In the genomic region with DNA sequence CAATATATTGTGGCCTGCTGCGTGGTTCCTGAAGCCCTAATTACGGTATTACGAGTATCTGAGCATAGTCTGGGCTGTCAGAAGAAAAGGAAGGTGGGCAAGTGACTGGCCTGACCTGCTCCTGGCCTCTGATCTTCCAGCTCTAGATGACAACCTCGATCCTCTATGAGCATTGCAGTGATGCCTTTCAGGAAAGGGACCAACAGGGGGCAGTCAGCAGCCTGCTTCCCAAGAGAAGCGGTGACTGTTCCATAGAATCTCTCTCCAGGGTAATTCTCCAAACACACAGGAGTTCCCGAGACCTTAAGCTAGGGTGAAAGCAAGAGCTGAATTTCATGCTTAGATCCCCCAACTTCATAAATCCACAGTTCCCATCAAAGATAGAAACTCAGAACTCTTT, we compare ENCODE assay signal across 31 mouse cellular contexts. TPM values are rescaled to one million over a fixed set of nuclear protein-coding genes. Genes with fewer than 3 reads are reported as not detected.
DNase-seq lines count a peak whose midpoint lies in the region; ATAC-seq and TF ChIP-seq lines count a peak whose summit lies in the region.
"Had no signal": no experiment of that assay in that cellular context is flagged by ENCODE, and none has a peak within 500 bp of the region (broad histone marks: within the 10 kb centered on the region; RNA-seq: fewer than 3 reads in every experiment).

No protein-coding gene starts in this region.

- no peak for DNase-seq in heart, adult 2 months
- DNase-seq in liver, postnatal 0 days: no peak
- DNase-seq in stomach, postnatal 0 days (ENCODE audit: low spot score): no peak
- no peak for DNase-seq in thymus, postnatal 10 days (ENCODE audit: low spot score in 2 of 2)
- DNase-seq: adrenal gland, postnatal 14 days; B cell, adult 2 months; cerebellum, adult 8-10 months; gastrocnemius, postnatal 10 days; kidney, adult 8-10 months; kidney, postnatal 36 days; layer of hippocampus, adult 9-11 months; lung, postnatal 36 days; midbrain, embryonic 14.5 days; retina, postnatal 1 day; right cerebral cortex, postnatal 25 days; spleen, adult 18-20 months; thymus, postnatal 14 days had no signal

- H3K4me3 ChIP-seq in heart, adult 2 months: no peak overlapping the region
- H3K4me3 ChIP-seq in heart, embryonic 11.5 days (ENCODE audit: low read depth, low read length): no peak overlapping the region
- H3K4me3 ChIP-seq in liver, postnatal 0 days (ENCODE audit: low read depth, low read length): no peak overlapping the region
- H3K4me3 ChIP-seq in liver, embryonic 12.5 days: no peak overlapping the region
- no peak overlapping the region for H3K4me3 ChIP-seq in ES-Bruce4 (ENCODE audit: low read depth, low read length)
- no peak overlapping the region for H3K4me3 ChIP-seq in stomach, postnatal 0 days (ENCODE audit: low read depth, low read length)
- H3K4me3 ChIP-seq: heart, embryonic 13.5 days; hindbrain, embryonic 12.5 days; left cerebral cortex, adult 2 months; megakaryocyte, embryonic 14.5 days; neural tube, embryonic 13.5 days had no signal

- H3K4me2 ChIP-seq in heart, embryonic 11.5 days: no peak overlapping the region
- no peak overlapping the region for H3K4me2 ChIP-seq in liver, postnatal 0 days (ENCODE audit: low read depth, low read length)
- no peak overlapping the region for H3K4me2 ChIP-seq in liver, embryonic 12.5 days
- H3K4me2 ChIP-seq in stomach, postnatal 0 days (replicated peaks; ENCODE audit: low read depth): no peak overlapping the region
- H3K4me2 ChIP-seq: heart, embryonic 13.5 days; hindbrain, embryonic 12.5 days; neural tube, embryonic 13.5 days had no signal

- no peaks in the 10 kb centered on the region for H3K36me3 ChIP-seq in heart, adult 2 months (ENCODE audit: control insufficient read depth, insufficient read depth, low read length)
- H3K36me3 ChIP-seq in heart, embryonic 11.5 days (ENCODE audit: control insufficient read depth, insufficient read depth, low read length): no peaks in the 10 kb centered on the region
- no peaks in the 10 kb centered on the region for H3K36me3 ChIP-seq in liver, postnatal 0 days (replicated peaks; ENCODE audit: insufficient read depth, low read length)
- H3K36me3 ChIP-seq in liver, embryonic 12.5 days: no peaks in the 10 kb centered on the region
- no peaks in the 10 kb centered on the region for H3K36me3 ChIP-seq in ES-Bruce4 (ENCODE audit: control insufficient read depth, insufficient read depth, low read length, poor library complexity, severe bottlenecking)
- no peaks in the 10 kb centered on the region for H3K36me3 ChIP-seq in stomach, postnatal 0 days (ENCODE audit: control insufficient read depth, insufficient read depth, low read length)
- H3K36me3 ChIP-seq: heart, embryonic 13.5 days; hindbrain, embryonic 12.5 days; neural tube, embryonic 13.5 days had no signal

- H3K9me3 ChIP-seq in heart, embryonic 11.5 days (replicated peaks; ENCODE audit: control insufficient read depth, low read length): no peaks in the 10 kb centered on the region
- no peaks in the 10 kb centered on the region for H3K9me3 ChIP-seq in liver, postnatal 0 days (ENCODE audit: low read length)
- H3K9me3 ChIP-seq in liver, embryonic 12.5 days (replicated peaks): no peaks in the 10 kb centered on the region
- H3K9me3 ChIP-seq in ES-Bruce4 (replicated peaks; ENCODE audit: control insufficient read depth, insufficient read depth, low read length, poor library complexity, severe bottlenecking): no peaks in the 10 kb centered on the region
- H3K9me3 ChIP-seq in stomach, postnatal 0 days (ENCODE audit: control insufficient read depth, low read length): no peaks in the 10 kb centered on the region
- H3K9me3 ChIP-seq: heart, embryonic 13.5 days; hindbrain, embryonic 12.5 days; neural tube, embryonic 13.5 days had no signal

- no peak overlapping the region for H3K9ac ChIP-seq in heart, adult 2 months (ENCODE audit: low read depth, low read length)
- H3K9ac ChIP-seq in heart, embryonic 11.5 days (ENCODE audit: low read depth, low read length): no peak overlapping the region
- no peak overlapping the region for H3K9ac ChIP-seq in liver, postnatal 0 days (replicated peaks)
- no peak overlapping the region for H3K9ac ChIP-seq in liver, embryonic 12.5 days
- H3K9ac ChIP-seq in ES-Bruce4 (ENCODE audit: low read depth, poor library complexity, severe bottlenecking): no peak overlapping the region
- H3K9ac ChIP-seq in stomach, postnatal 0 days (ENCODE audit: low read length): no peak overlapping the region
- H3K9ac ChIP-seq: heart, embryonic 13.5 days; hindbrain, embryonic 12.5 days; neural tube, embryonic 13.5 days had no signal

- TF ChIP-seq EP300 in heart, adult 2 months (IDR thresholded peaks at IDR 0.05; ENCODE audit: insufficient read depth, low read depth, low read length): no peak
- TF ChIP-seq EP300 in liver, postnatal 0 days (IDR thresholded peaks at IDR 0.05; ENCODE audit: low read depth): no peak
- TF ChIP-seq EP300 in ES-Bruce4 (IDR thresholded peaks at IDR 0.05; ENCODE audit: insufficient read depth, low read depth, low read length): no peak
- no peak for TF ChIP-seq EP300 in stomach, postnatal 0 days (optimal IDR thresholded peaks at IDR 0.05)

- H3K4me1 ChIP-seq in heart, adult 2 months (ENCODE audit: control insufficient read depth, insufficient read depth, low read length): peaks cover 1% of the 10 kb centered on the region
- no peaks in the 10 kb centered on the region for H3K4me1 ChIP-seq in heart, embryonic 11.5 days (ENCODE audit: control insufficient read depth, insufficient read depth, low read length)
- no peaks in the 10 kb centered on the region for H3K4me1 ChIP-seq in liver, postnatal 0 days (ENCODE audit: insufficient read depth)
- no peaks in the 10 kb centered on the region for H3K4me1 ChIP-seq in liver, embryonic 12.5 days
- no peaks in the 10 kb centered on the region for H3K4me1 ChIP-seq in ES-Bruce4 (ENCODE audit: control insufficient read depth, insufficient read depth, low read length)
- H3K4me1 ChIP-seq in stomach, postnatal 0 days (replicated peaks; ENCODE audit: control insufficient read depth, insufficient read depth): no peaks in the 10 kb centered on the region
- H3K4me1 ChIP-seq: hindbrain, embryonic 12.5 days had no signal

- H3K27ac ChIP-seq in heart, adult 2 months: no peak overlapping the region
- no peak overlapping the region for H3K27ac ChIP-seq in heart, embryonic 11.5 days (ENCODE audit: low read depth, low read length)
- H3K27ac ChIP-seq in liver, postnatal 0 days (ENCODE audit: low read depth): no peak overlapping the region
- no peak overlapping the region for H3K27ac ChIP-seq in liver, embryonic 12.5 days
- no peak overlapping the region for H3K27ac ChIP-seq in ES-Bruce4 (ENCODE audit: insufficient read depth, low read length)
- no peak overlapping the region for H3K27ac ChIP-seq in stomach, postnatal 0 days (replicated peaks)
- H3K27ac ChIP-seq: heart, embryonic 13.5 days; hindbrain, embryonic 12.5 days; left cerebral cortex, adult 2 months; neural tube, embryonic 13.5 days had no signal

- peak; percentile 10; the same call in 1 of the 2 replicates for TF ChIP-seq CTCF in heart, adult 2 months (IDR thresholded peaks at IDR 0.05)
- TF ChIP-seq CTCF in liver, postnatal 0 days (IDR thresholded peaks at IDR 0.05; ENCODE audit: low read depth): peak; percentile 9; the same call in 1 of the 2 replicates
- TF ChIP-seq CTCF in ES-Bruce4 (IDR thresholded peaks at IDR 0.05; ENCODE audit: low read depth, low read length): peak; percentile 18
- peak; percentile 44 for TF ChIP-seq CTCF in stomach, postnatal 0 days (IDR thresholded peaks at IDR 0.05; ENCODE audit: low read depth)

- no peaks in the 10 kb centered on the region for H3K27me3 ChIP-seq in heart, adult 2 months (ENCODE audit: control insufficient read depth, insufficient read depth, low read length)
- H3K27me3 ChIP-seq in heart, embryonic 11.5 days (ENCODE audit: control insufficient read depth, insufficient read depth, low read length): no peaks in the 10 kb centered on the region
- no peaks in the 10 kb centered on the region for H3K27me3 ChIP-seq in liver, postnatal 0 days (ENCODE audit: insufficient read depth, low read length)
- H3K27me3 ChIP-seq in liver, embryonic 12.5 days (replicated peaks): no peaks in the 10 kb centered on the region
- no peaks in the 10 kb centered on the region for H3K27me3 ChIP-seq in ES-Bruce4 (ENCODE audit: control insufficient read depth, insufficient read depth, low read length, poor library complexity, severe bottlenecking)
- no peaks in the 10 kb centered on the region for H3K27me3 ChIP-seq in stomach, postnatal 0 days (ENCODE audit: control insufficient read depth, insufficient read depth, low read length)
- H3K27me3 ChIP-seq: hindbrain, embryonic 12.5 days; neural tube, embryonic 13.5 days had no signal

- no peaks in the 10 kb centered on the region for H3K79me2 ChIP-seq in heart, adult 2 months (replicated peaks; ENCODE audit: control insufficient read depth, insufficient read depth, low read length)

- 71% methylated on average over 6 of the region's 6 CpGs for WGBS in heart, adult 2 months
- 63% methylated on average over 6 of the region's 6 CpGs for WGBS in heart, embryonic 11.5 days (ENCODE audit: insufficient replicate concordance)
- 69% methylated on average over 6 of the region's 6 CpGs for WGBS in liver, postnatal 0 days (ENCODE audit: insufficient replicate concordance)
- 62% methylated on average over 6 of the region's 6 CpGs for WGBS in liver, embryonic 12.5 days (ENCODE audit: insufficient replicate concordance)
- WGBS in stomach, postnatal 0 days: 72% methylated on average over 6 of the region's 6 CpGs

- no peak for ATAC-seq in heart, embryonic 11.5 days (replicated peaks; ENCODE audit: insufficient number of reproducible peaks, low FRiP score, low TSS enrichment)
- ATAC-seq in liver, postnatal 0 days: no peak
- ATAC-seq in liver, embryonic 12.5 days: no peak
- no peak for ATAC-seq in stomach, postnatal 0 days (ENCODE audit: low FRiP score, low TSS enrichment)
- ATAC-seq: forebrain, embryonic 14.5 days had no signal

- no peak for TF ChIP-seq POLR2A in heart, adult 2 months (IDR thresholded peaks at IDR 0.05; ENCODE audit: insufficient read depth, low read depth, low read length)
- no peak for TF ChIP-seq POLR2A in ES-Bruce4 (IDR thresholded peaks at IDR 0.05; ENCODE audit: insufficient read depth, low read length)

- intact Hi-C loops in heart, adult 2 months (cut with DNase I): no loop called here

RNA-seq across cellular contexts. Expression of a gene that starts 21.1 kb away (rescaled TPM):
- total RNA-seq in heart, adult 2 months (2021): not detected
- polyA plus RNA-seq in heart, adult 2 months (2012; rRNA removed): 0.23 TPM in 1 of 2 replicates, not detected in the other
- polyA plus RNA-seq in heart, embryonic 11.5 days (2014; fragmentation: Nextera tagmentation; extraction: Ambion mirVana): 0.03 TPM in 1 of 2 replicates, not detected in the other
- not detected in 2 replicates for polyA plus RNA-seq in liver, postnatal 0 days (2015; fragmentation: Nextera tagmentation; extraction: Ambion mirVana)
- 0.02 and 0.04 TPM in 2 replicates for polyA plus RNA-seq in liver, embryonic 12.5 days (2016; fragmentation: Nextera tagmentation; extraction: Ambion mirVana)
- not detected in 2 replicates for polyA plus RNA-seq in ES-Bruce4 (2011; ENCODE audit: insufficient read depth, insufficient read length, low read depth, missing spikeins)
- polyA plus RNA-seq in stomach, postnatal 0 days (2015; fragmentation: Nextera tagmentation; extraction: Ambion mirVana): 0.06 and 0.08 TPM in 2 replicates
- total RNA-seq: adrenal gland, postnatal 14 days; gastrocnemius, postnatal 10 days; heart, postnatal 25 days; left cerebral cortex, adult 2 months had no signal
- polyA plus RNA-seq: embryonic facial prominence, embryonic 11.5 days; forebrain, embryonic 14.5 days; liver, embryonic 16.5 days had no signal

RNA-seq across cellular contexts. Expression of a gene that starts 42.3 kb away (rescaled TPM):
- not detected for total RNA-seq in heart, adult 2 months (2021)
- polyA plus RNA-seq in heart, adult 2 months (2012; rRNA removed): 0.12 TPM in 1 of 2 replicates, not detected in the other
- not detected in 2 replicates for polyA plus RNA-seq in heart, embryonic 11.5 days (2014; fragmentation: Nextera tagmentation; extraction: Ambion mirVana)
- polyA plus RNA-seq in liver, postnatal 0 days (2015; fragmentation: Nextera tagmentation; extraction: Ambion mirVana): not detected in 2 replicates
- polyA plus RNA-seq in liver, embryonic 12.5 days (2016; fragmentation: Nextera tagmentation; extraction: Ambion mirVana): not detected in 2 replicates
- polyA plus RNA-seq in ES-Bruce4 (2011; ENCODE audit: insufficient read depth, insufficient read length, low read depth, missing spikeins): not detected in 2 replicates
- polyA plus RNA-seq in stomach, postnatal 0 days (2015; fragmentation: Nextera tagmentation; extraction: Ambion mirVana): not detected in 2 replicates
- total RNA-seq: adrenal gland, postnatal 14 days; gastrocnemius, postnatal 10 days; granulocyte monocyte progenitor cell, adult 5-6 weeks; heart, postnatal 25 days; left cerebral cortex, adult 2 months; left cerebral cortex, postnatal 36 days had no signal
- polyA plus RNA-seq: embryonic facial prominence, embryonic 11.5 days; heart, embryonic 13.5 days; liver, embryonic 16.5 days; midbrain, embryonic 14.5 days had no signal
